Mouse (Mus musculus) gastrocnemius, postnatal 14 days (tissue): Measurements from ENCODE around the gene Mettl1. TPM values are rescaled to one million over a fixed set of nuclear protein-coding genes. Genes with fewer than 3 reads are reported as not detected.

ENCODE experiments used
- DNase-seq: peaks from one replicate; pipeline ENCODE4 v3.0.0; 2021; ENCODE audit warnings: mixed read lengths
- intact Hi-C: fragments of 180-260 bp; cut with DNase I; formaldehyde crosslinking; loops from one replicate; pipeline ENCODE4 v1.15.1; 2025; ENCODE audit warnings: low total_unique reads
- microRNA-seq, 2 experiments: library from miRNA; unstranded; fragments of <30 nt; microRNA quantifications; one replicate each; pipeline ENCODE4 v1.2.0; 2021
- total RNA-seq, 2 experiments: library from RNA; stranded (reverse); gene quantifications; 2 replicates each; pipeline ENCODE4 v1.2.3; 2021

Mettl1 gene
- total RNA-seq, 2 experiments from 2014 or later, result 11.1 to 14.8 TPM

DNA sequence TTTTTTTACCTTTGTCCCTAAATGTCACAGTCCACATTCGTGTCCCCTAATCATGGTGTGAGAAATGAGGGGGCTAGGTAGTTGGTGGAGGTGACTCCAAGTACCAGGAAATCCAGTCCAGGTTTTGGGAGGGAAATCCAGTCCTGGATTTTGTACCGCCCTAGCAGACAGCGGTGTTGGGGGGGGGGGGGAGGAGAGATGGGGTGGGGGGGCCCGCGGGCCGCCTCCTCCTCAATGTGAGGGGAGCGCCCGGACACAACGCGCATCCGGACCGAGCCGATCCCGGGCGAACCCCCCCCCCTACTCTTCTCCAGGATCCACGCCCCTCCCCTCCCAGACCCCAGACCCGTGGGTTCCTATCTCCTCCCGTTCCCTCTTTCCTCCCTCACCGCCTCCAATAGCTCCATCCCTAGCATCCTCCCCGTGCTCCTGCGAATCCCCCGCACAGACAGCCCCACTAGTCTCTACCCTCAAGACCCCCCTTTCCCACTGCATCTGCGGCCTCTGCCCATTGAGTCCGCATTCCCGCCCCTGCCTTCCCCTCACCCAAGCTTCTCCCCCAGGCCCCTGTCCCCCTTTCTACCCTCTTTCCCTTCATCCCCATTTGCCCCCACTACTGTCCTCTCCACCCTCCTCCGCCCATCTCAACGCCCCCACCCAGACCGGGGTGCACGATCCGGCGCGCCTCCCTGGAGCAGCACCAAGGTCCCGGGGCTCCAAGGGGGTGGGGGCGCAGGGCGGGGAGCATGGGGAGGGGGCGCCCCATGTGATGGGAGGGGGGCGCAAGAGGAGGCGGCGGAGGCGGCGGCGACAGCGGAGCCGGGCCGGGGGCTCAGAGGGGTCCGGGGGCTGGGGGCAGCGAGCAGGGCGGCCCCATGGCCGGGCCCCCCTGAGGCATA lies 37.7 kb downstream of the Mettl1 start:
- intact Hi-C loops, result no loop called here
- peak; percentile 39 for DNase-seq

DNA sequence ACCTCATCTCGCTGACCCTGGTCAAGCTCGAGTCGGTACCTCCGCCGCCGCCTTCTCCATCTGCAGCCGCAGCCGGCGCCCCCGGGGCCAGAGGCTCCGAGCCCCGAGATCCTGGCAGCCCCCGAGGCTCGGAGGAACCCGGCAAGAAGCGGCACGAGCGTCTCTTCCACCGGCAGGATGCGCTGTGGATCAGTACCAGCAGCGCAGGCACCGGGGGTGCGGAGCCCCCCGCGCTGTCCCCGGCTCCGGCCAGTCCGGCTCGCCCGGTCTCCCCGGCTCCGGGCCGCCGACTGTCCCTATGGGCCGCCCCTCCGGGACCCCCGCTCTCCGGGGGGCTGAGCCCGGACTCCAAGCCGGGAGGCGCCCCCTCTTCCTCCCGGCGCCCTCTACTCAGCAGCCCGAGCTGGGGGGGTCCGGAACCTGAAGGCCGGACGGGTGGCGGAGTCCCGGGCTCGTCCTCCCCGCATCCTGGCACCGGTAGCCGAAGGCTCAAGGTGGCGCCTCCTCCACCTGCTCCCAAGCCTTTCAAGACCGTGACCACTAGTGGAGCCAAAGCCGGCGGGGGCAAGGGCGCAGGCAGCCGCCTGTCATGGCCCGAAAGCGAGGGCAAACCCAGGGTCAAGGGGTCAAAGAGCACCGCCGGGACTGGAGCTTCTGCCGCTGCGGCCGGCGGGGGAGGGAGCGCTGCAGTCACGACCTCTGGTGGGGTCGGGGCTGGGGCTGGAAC lies 38.6 kb downstream of the Mettl1 start:
- DNase-seq, result no peak
- intact Hi-C loops, result no loop called here

DNA sequence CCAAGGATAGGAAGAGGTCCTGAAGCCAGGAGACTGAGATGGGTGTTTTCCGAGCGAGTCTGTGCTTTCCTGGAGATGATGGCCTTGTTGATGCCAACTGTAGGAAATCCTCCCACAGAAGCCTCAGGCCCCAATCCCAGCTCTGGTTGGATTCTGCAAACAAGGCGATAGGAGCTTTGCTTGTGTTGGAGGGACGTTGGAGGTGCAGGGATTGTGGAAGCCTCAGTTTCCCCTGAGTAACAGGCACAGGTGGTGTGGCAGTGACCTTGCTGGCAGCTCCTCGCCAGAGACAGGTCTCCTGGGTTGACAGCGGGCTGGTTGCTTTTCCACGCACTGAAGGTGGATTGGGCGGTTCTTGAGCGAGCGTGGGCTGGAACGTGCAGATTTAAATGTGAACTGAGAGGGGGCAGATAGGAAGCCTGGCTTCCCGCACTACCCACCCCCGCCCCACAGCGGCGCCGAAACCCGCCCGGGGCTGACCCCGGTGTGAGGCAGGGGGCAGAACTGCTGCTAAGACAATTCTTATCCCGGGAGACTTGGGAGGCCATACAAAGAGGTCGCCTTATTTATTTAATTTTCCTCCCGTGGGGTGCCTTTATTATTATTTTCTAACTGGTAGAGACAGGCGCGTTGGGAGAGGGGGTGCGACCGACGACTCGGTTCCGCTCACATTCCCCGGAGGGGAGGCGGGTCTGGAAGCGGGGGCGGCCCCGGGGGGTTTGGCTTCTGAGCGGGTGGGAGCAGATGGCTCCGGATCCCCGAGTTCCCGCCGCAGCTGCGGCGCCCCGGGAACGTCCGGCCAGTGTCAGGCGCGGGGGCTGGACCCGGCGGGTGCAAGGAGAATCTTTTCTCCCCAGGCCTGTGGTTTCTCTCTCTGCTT lies 39.9 kb downstream of the Mettl1 start:
- DNase-seq, result peak; percentile 58
- intact Hi-C loops, result no loop called here

DNA sequence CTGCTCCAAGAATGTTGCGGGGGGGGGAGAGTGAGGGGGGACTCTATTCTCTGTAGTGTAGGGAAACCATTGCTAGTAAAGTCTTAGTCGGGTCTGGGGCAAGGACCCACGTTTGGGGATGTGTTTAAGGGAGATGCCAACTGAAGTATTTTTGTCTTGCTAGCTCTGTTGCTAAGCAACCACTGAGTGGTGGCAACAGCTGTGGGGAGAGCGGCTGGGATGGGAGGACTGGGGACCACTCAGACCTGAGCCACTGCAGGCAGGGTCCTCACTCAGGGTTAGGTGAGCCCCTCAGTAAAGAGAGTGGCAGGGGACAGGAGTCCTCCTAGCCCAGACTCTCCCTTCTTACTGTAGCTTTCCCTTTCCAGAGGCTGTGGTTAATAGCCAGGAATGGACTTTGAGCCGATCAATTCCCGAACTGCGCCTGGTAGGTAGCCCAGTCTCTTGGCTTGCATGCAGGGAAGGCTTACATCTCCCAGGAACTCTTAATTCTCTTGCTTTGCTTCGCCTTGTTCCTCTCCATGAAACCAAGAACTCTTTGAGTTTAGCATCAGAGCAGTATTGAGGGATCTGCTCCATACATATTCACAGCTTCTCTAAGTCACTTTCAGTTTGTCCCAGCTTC lies 40.9 kb downstream of the Mettl1 start:
- no peak for DNase-seq

DNA sequence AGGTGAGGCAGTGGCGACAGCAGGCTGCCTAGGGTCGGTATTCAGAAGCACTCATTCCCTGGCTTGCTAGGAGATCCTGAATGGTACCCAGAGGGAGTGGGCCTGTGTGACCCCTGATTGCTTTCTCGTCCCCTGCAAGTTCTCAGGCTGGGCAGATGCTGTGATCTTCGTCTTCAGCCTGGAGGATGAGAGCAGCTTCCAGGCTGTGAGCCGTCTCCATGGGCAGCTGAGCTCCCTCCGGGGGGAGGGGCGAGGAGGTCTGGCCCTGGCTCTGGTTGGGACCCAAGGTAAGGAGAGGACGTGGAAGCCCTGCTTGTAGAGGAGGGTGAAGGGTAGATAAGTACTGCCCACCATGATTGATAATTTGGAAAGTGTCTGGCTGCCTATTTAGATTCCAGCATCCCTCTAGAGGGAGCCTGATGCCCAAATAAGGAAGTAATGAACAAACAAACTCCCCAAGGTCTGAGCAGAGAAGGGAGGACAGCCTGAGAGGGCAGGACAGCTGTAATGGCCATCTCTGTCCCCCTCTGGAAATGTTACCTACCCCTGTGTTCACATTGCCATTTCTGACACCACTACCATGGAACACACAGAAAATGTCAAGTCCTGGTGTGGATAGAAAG lies 42.2 kb downstream of the Mettl1 start:
- DNase-seq, result no peak
- intact Hi-C loops, result no loop called here

More for the DNA sequence above, 40.9 kb downstream of the Mettl1 start:
- intact Hi-C loops, result no loop called here

DNA sequence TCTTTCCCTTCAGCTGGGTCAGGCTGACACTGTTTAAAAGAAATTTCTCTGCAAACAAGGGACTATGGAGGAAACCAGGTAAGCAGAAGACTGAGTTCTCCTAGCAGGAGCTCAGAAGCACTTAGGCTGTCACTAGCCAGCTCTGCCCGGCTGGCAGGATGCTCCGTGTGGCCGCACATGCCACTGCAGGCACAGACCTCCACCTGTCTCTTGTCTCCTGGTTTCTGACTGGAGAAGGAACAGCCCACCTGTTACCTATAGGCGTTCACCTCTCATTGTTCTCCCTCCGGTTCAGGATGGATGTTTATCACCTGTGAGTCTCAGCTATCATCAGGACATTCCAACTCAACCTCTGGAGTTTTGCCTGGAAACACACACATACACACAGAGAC lies 42.7 kb downstream of the Mettl1 start:
- no peak for DNase-seq
- intact Hi-C loops, result no loop called here

DNA sequence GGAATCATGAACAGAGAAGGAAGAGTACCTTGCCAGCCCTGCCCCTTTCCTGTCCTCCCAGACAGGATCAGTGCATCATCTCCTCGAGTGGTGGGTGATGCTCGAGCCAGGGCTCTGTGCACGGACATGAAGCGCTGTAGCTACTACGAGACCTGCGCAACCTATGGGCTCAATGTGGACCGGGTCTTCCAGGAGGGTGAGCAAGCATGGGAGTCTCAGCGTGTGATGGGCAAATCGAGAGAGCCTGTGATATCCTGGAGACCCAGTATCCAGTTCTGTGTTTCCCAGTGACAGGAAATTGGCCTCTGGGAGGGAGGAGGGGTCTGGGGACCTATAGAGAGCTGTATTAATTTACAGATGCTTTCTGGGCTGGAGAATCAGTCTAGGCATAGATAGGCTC lies 43.8 kb downstream of the Mettl1 start:
- no peak for DNase-seq
- intact Hi-C loops, result no loop called here

DNA sequence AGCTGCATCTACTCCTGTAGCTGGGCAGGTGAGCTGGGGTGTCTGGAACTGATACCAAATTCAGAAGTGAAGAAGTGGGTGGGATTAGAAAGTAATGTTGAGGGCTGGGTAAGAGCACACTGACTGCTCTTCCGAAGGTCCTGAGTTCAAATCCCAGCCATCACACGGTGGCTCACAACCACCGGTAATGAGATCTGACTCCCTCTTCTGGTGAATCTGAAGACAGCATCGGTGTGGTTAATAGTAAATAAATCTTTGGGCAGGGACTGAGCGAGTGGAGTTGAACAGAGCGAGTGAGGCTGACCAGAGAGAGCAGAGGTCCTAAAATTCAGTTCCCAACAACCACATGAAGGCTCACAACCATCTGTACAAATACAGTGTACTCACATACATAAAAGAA lies 44.4 kb downstream of the Mettl1 start:
- intact Hi-C loops, result no loop called here
- no peak for DNase-seq

DNA sequence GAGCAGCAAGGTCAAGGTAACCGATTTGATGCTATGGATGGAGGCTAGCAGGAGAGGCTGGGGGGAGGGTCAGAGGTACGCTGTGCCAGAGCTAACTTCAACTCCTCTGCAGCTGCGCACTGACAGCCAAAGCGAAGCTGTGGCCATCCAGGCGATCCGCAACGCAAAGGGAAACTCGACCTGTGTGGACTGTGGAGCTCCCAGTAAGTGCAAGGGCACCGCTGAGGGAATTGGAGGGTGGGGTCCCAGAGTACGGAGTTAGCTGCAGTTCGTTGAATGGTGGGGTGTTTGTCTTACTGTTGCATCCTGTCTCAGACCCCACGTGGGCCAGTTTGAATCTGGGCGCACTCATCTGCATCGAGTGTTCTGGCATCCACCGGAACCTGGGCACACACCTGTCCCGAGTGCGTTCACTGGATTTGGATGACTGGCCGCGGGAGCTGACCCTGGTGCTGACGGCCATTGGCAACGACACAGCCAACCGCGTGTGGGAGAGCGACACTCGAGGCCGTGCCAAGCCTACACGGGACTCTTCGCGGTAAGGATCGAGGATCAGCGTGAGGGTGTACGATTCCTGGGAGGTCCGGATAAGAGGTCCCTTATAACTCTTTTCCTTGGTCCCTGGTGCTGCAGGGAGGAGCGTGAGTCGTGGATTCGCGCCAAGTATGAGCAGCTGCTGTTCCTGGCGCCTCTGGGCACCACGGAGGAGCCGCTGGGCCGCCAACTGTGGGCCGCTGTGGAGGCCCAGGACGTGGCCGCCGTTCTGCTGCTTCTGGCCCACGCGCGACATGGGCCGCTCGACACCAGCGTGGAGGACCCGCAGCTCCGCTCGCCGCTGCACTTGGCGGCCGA lies 49.6 kb downstream of the Mettl1 start:
- intact Hi-C loops, result no loop called here
- peak; percentile 70 for DNase-seq

DNA sequence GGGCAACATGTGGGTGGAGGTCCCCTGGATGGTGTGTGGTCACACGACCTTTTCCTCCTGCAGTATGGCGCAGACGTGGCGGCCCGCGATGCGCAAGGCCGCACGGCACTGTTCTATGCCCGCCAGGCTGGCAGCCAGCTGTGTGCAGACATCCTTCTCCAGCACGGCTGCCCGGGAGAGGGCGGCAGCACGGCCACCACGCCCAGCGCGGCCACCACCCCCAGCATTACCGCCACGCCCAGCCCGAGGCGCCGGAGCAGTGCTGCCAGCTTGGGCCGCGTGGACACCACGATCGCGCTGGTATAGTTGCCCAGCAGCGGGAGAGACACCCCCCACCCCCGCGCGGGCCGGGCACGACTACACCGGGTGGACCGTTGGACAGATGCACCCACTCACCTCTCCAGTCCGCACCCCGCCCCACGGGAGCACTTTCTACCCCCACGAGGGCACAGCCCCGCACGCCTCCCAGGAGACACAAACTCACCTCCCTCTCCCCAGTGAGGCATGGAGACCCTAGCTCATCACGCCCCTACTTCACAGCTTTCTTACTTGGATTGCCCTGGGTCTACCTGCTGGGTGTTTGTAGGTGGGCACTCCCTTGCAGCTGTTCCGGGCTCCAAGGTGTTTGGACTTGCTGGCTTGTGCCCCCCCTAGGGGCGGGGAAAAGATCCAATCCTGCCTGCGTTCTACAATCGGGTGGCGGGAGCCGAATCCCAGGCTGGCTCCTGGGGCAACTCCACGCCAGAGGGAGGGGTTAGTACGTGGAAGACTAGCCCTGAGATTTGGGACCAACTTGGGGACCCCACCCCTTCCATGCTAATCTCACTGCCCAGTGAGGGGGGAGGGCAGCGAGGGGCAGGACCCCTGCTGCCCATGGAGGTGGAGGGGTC lies 50.5 kb downstream of the Mettl1 start:
- peak; percentile 61 for DNase-seq
- intact Hi-C loops, result no loop called here

DNA sequence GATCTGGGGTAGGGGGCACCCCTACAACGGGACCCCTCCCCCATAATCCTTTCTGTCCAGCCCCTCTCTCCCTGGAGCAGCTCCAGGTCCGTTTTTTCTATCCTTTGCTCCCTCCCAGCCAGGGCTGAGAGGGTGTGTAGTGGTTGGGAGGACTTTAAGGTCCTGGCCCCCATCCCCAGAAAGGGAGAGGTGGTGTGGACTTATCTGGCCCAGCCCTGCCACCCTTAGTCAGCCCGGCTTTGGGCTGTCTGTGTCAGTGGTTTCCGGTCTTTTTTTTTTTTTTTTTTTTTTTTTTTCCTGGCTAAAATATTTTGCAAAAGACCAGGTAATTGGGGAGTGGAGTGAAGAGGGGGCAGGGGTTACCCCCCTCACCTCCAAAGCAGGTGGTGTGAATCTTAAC lies 51.5 kb downstream of the Mettl1 start:
- DNase-seq, result no peak
- intact Hi-C loops, result no loop called here

DNA sequence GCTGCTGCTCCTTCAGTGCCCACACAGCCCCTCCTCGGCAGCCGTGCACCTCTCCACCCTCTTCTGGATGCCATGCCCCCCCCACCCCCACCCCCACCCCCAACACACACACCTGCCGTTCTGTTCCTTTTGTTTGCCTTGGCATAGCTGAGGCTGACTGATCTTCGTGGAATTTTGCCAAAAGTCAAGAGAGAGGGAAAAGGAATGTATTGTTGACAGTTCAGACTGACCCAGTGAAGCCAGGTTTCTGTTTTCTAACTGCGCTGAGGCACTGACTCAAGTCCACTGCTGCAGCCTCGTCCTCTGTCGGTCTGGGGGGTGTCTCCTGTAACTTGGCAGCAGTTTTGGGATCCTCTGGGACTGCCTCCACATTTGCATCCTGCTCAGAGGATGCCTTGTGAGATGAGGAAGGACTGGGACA lies 53.2 kb downstream of the Mettl1 start:
- intact Hi-C loops, result no loop called here
- DNase-seq, result no peak

Small RNA genes within 50 kb of the gene (microRNA-seq; reads per million reads assigned to microRNA genes)
- gene Mir26a-2 (72.7 to 107 reads per million in 2 experiments), gene Mir546 (0.50 to 0.64 reads per million in 2 experiments)

Other genes starting within 250 kb of the Mettl1 start
- 1 to 10 TPM; 1.6 to 2.9 TPM for gene Atp23, start 140.1 kb upstream of the Mettl1 start, total RNA-seq
- gene Ctdsp2, start 62.7 kb upstream of the Mettl1 start, total RNA-seq, result 100 to 1,000 TPM in 1 of 2 experiments, 10 to 100 TPM in 1; 98.5 to 102 TPM
- gene Avil, start 40.7 kb upstream of the Mettl1 start, total RNA-seq, result under 1 TPM; 0.51 to 0.64 TPM
- 10 to 100 TPM; 24.8 to 27.9 TPM for gene Tsfm, start 10.6 kb upstream of the Mettl1 start, total RNA-seq
- gene Eef1akmt3, start 99 bp downstream of the Mettl1 start, total RNA-seq, result under 1 TPM; 0.27 to 0.43 TPM
- under 1 TPM; 0.10 to 0.16 TPM for gene Cyp27b1, start 6.8 kb downstream of the Mettl1 start, total RNA-seq
- gene March9, start 18.8 kb downstream of the Mettl1 start, total RNA-seq, result 1 to 10 TPM in 1 of 2 experiments, under 1 TPM in 1; 0.82 to 1.2 TPM
- gene Cdk4, start 22.1 kb downstream of the Mettl1 start, total RNA-seq, result 10 to 100 TPM; 62.5 to 84.0 TPM
- gene Tspan31, start 28.9 kb downstream of the Mettl1 start, total RNA-seq, result 10 to 100 TPM; 26.5 to 31.6 TPM
- gene Agap2, start 33.9 kb downstream of the Mettl1 start, total RNA-seq, result 1 to 10 TPM; 3.4 to 6.7 TPM
- gene Os9, start 79.7 kb downstream of the Mettl1 start, total RNA-seq, result 10 to 100 TPM; 20.3 to 23.5 TPM
- gene B4galnt1, start 123.8 kb downstream of the Mettl1 start, total RNA-seq, result 1 to 10 TPM; 1.5 to 1.9 TPM
- gene Slc26a10, start 139.2 kb downstream of the Mettl1 start, total RNA-seq, result 1 to 10 TPM; 3.7 to 7.6 TPM
- 10 to 100 TPM; 13.9 to 14.4 TPM for gene Arhgef25, start 148.7 kb downstream of the Mettl1 start, total RNA-seq
- gene Dtx3, start 154.3 kb downstream of the Mettl1 start, total RNA-seq, result 10 to 100 TPM; 22.2 to 24.8 TPM
- gene Pip4k2c, start 170.2 kb downstream of the Mettl1 start, total RNA-seq, result 1 to 10 TPM; 6.3 to 7.6 TPM
- gene Kif5a, start 221.9 kb downstream of the Mettl1 start, total RNA-seq, result under 1 TPM; 0.45 to 0.53 TPM
- gene Dctn2, start 225.0 kb downstream of the Mettl1 start, total RNA-seq, result 100 to 1,000 TPM in 1 of 2 experiments, 10 to 100 TPM in 1; 99.8 to 103 TPM
- gene Mbd6, start 247.6 kb downstream of the Mettl1 start, total RNA-seq, result 10 to 100 TPM; 16.1 to 17.1 TPM